Mouse (Mus musculus): ENCODE data around the gene Hsdl1.

Gene Hsdl1

DNA sequence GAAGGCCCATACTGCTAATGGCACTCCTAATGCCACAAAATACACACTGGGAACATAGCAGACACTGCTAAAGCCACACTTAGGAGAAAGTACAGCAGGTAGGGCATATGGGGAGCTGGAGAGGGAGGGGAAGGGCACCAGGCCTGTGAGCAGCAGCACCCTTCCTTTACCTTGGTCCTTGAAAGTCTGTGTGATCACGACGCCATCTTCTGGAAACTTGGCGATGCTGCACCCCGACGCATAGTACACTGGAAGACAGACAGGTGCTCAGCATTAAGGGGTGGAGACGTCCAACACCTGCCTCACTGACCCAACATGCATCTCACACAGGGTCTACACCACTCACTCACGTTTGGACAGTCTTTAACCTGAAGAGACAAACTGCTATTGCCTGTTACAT lies 54.9 kb downstream of the Hsdl1 start:
- DNase-seq: no peak

DNA sequence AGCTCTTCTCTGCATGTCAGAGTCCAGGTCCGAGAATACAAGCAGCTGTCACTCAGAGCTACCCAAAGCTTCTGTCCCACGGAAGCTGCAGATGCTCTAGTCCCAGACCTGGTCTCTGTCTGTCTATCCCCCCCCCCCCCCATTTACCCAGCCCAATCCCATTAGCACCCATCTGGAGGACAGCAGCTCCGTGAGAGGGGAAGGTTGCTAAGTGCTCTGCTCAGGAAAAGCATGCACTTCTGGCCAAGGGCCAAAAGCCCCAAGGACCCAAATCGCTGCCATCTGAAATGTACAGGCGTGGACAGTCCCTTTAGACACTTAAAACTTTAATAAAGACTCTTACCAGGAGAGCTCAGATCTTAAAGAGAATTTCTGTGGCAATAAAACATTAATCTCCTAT lies 58.3 kb downstream of the Hsdl1 start:
- no peak for DNase-seq

DNA sequence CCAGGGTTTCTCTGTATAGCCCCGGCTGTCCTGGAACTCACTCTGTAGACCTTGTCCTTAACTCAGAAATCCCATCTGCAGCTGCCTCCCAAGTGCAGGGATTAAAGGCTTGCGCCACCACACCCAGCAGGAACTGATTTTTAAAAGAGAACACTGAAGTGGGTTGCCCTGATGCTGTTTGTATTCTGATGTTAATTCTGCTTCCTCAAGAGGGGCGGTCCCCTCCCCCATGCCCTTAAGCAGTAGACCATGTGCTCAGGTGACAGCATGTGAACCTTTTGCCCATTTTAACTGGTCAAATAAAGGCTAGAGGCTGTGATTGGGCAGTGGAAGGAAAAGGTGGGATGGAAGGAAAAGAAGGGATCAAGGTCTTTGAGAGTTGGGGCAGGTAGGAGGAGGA lies 59.2 kb downstream of the Hsdl1 start:
- DNase-seq: no peak

DNA sequence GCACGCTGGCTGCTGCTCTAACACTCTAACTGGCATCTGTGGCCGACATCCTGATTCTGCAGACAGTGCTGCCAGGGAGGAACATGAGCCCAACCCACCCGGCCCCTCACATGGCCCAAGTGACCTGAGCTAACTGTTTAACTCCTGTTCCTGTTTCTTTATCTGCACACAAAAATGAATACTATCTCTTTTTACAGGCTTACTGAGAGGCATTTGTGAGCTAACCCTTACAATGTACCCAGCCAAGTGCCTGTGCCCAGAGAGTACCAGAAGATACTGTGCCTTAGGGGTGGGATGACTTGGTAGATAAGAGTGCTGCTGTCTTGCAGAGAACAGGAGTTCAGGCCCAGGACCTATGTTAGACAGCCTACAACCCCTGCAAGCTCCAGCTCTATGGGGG lies 60.0 kb downstream of the Hsdl1 start:
- no peak for DNase-seq

DNA sequence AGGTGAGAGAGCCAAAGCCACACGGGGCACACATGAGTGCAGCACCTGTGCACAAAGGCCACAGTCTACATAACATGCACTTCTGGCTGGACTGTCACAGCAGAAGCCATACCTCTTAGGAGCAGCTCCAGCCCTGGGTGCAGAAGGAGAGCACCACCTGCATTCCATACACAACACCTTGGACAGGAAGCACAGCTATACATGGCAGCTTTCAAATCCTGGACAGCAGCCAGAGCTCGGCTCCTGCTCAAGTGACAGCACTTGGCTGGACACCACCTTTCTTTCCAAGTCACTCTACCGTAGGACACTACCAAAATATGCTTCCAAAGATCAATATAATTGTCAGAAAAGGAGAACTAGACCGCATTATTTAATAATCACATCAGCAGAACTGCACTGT lies 61.6 kb downstream of the Hsdl1 start:
- no peak for DNase-seq
